Mouse (Mus musculus) 3T3-L1 (cell line): ENCODE data around the gene Tsen34.

ENCODE experiments used
- DNase-seq: peaks from one replicate; pipeline ENCODE4 v3.0.0-alpha.2; 2015; ENCODE audit warnings: low read depth, low spot score

Gene Tsen34

DNA sequence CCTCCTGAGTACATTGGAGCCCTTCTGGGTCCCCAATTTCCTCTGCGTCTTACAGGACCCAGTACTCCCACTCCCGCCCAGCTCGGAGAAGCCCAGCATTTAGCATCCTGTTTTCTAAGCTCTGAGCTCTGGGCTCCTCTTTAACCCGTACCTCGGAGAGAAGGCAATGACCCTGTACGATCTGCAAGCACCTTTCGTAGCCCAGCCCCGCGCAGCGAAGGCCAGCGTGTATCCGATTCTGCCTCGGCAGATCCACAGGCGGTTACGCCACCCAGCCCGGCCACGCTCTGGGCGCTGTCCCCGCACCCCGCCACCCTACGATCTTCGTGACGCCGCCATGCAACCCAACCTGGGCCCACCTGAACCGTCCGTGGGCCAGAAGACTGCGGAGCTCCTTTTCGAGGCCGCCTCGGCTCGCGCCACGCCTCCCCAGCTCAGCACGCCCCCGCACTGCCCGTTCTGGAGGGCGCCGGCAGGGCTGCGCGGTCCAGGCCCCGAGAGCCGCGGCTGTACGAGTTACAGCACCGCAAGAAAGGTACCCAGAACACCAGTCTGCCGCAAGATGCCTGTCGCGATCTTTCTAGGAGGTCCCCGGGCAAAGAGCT is at the start of gene Tsen34:
TSS of gene Tsen34 (plus strand) at position 482 of the 605 bp plus-strand sequence.
- DNase-seq = peak; percentile 32

GRCm38 (mm10) chr7:3643412-3643811 is 49.3 kb upstream of the Tsen34 start:
- no peak for DNase-seq

GRCm38 (mm10) chr7:3643843-3644242 is 48.8 kb upstream of the Tsen34 start:
- no peak for DNase-seq

- DNase-seq = no peak
Measured at GRCm38 (mm10) chr7:3644348-3644671, 48.4 kb upstream of the Tsen34 start.

DNA sequence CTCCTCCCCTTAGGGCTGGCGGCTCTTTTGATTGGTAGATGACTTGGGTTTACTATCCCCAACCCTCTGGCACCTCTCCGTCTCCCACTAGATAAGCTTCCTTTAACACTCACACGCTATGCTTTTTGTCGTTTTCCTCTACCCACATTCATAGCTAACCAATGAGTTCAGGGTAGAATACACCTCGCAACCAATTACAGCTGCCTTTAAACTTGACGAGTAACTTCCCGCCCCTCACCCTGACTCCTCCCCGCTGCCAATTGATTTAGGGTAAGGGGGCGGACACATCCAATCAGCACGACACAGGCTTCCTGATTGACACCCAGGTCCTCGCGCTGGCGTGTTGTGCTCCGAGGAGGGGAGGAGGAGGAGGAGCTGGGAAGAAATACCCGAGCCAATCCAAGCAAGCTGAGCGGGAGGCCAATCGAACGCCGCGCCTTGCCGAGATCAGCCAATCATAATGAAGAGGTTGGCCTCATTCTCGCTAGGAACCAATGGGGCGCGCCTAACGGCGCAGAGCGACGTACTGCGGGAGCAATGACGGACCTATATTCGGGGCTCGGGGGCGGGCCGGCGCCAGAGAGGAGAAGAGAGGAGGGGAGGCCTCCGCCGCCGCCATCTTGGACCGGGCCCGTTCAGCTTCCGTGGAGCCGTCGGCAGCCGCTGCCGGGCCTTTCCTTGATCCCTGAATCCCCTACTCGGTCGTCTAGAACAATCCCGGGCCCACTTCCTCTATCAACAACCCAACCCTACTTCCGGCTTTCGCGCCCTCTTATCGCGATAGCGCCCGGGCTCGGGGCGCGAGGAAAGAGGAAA is 47.8 kb upstream of the Tsen34 start, which contains the start of gene Cnot3:
TSS of gene Cnot3 (plus strand) at position 597 of the 816 bp plus-strand sequence.
- peak; percentile 99 for DNase-seq

GRCm38 (mm10) chr7:3645488-3646025 is 47.1 kb upstream of the Tsen34 start:
- DNase-seq = no peak

DNA sequence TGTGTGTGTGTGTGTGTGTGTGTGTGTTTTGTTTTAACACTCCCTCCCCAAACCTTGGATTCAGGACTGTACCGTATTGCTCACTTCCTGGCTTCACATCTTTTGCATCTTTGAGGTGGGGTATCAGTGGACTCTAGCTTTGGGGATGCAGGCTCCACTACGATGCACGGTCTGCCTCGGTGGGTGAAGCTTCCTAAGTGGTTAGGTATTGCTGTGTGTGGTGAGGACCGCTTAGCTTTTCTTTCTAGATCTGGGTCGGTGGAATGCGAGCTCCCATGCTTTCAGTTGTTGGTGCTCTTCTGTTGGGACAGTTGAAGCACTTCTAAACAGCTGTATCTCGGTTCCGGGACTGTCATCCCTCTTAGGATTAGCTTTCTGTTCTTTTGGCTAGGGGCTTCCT is 46.5 kb upstream of the Tsen34 start:
- DNase-seq = peak; percentile 20

- DNase-seq = no peak
Measured at GRCm38 (mm10) chr7:3646641-3647040, 46.0 kb upstream of the Tsen34 start.

DNA sequence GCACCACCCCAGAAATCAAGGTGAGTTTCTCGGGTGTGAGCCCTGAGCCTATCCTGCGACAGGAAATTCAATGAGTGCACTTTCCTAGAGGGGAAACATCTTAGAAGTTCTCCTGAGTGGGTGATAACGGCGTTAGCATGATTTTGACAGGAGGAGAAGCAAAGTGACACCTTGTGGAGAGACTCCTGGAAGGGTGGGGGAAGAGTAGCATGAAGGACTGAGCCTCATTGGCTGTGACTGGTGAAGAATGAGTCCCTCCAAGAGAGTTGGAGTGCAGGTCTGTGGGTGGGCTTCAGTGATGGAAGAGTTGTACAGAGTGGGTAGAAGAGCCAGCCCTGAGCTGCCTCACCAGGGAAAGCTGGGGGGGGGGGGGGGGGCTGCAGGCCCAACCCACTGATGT is 35.7 kb upstream of the Tsen34 start:
- no peak for DNase-seq

- DNase-seq = no peak
Measured at GRCm38 (mm10) chr7:3658578-3658977, 34.1 kb upstream of the Tsen34 start.

GRCm38 (mm10) chr7:3664524-3665214 is 28.0 kb upstream of the Tsen34 start:
- peak; percentile 38 for DNase-seq

DNA sequence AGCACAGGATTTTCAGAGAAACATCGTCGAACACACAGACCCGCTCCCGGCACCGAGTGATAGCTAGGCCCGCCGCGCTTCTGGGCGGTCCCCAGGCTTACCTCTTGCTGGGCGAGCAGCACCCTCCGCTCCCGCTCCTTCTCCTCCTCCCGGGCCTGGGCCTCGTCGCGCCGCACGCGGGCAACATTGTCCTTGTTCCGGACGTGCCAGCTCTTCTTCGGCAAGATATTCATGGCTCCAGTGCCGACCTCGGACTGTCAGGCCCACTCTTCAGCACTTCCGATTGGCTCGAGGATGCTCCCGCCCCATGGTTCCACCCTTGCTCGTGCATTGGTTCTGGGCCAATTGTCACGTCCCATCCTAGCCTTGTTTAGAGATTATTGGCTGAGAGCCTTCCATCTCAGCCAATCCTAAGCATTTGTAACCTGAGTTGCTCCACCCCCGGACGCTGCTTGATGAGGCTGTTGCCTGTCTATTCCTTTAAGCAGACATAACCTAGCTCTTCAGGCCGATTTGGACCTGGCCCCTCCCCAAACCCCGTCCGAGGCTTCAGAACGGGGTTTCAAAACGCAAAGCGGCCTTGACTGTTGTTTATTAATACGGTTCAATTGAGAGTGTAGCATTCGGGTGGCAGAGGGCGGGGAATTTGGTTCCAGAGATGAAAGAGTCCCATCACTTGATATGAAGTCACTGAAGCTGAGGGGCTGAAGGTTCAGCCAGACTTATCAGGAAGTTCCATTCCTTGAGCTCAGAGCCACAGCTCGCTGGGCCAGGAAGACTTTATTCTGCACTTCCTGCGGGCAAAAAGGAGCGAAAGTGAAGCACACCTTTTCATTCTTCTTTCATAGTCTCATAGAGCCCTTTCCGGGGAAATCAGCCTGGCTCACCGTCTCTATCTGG is 27.2 kb upstream of the Tsen34 start, which contains the start of gene Leng1:
TSS of gene Leng1 (minus strand) at position 626 of the 900 bp plus-strand sequence.
- DNase-seq = peak; percentile 99

DNA sequence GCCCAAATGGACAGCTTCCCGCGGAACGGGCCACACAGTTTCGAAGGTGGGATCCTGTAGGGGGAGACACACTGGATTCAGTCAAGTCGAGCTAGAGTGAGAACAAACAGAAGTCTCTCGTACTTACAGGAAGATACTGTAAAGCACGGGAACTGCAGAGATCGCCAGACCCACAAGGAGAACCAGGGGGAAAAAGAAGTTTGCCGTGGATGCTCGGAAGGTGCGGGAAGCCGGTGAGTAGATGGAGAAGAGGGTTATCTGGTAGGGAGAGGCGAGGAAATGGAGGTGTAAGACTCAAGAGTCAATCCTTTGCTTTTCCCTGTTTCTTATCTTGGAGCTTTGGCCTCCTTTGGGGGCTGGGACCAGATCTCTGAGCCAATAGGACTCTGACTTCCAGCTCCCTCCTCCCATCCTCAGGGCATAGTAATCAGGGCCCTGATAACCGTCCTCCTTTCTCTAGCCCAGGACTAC is 25.7 kb upstream of the Tsen34 start:
- peak; percentile 55 for DNase-seq

- DNase-seq = peak; percentile 83
Measured at GRCm38 (mm10) chr7:3674507-3675227, 18.0 kb upstream of the Tsen34 start.

- DNase-seq = no peak
Measured at GRCm38 (mm10) chr7:3675228-3675548, 17.5 kb upstream of the Tsen34 start.

GRCm38 (mm10) chr7:3676371-3676770 is 16.3 kb upstream of the Tsen34 start:
- no peak for DNase-seq

- no peak for DNase-seq
Measured at GRCm38 (mm10) chr7:3677342-3677741, 15.3 kb upstream of the Tsen34 start, which contains the start of gene Tmc4. Gene Tmc4, minus strand, starts transcription at chr7:3677553.

DNA sequence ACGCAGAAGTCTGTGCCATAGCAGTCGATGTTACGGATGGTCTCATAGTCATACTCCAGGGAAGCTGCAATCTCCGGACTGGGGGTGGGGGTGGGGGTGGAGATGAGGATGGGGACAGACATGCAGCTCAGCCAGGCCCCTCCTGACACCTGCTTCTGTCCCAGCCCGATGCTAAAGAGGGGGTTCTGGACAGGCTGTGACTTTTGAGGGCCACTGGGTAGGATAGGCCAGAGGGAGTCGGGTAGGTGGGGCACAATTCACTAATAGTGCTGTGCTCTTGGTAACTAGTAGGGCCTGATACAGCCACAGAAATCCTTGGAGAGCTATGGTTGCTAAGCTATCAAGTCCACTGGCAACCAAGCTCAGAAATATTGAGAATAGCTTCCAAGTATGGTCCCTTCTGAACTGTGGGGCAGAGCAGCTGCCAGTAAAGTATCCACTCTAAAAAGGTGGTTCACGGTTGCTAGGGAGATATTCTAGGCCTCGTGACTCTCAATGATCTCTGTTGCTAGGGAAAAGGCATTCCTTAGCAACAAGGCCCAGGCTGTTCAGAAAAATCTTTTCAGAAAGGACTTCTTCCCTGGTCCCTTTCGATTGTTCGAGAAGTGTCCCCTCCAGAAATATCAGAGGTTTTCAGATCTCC is 8.6 kb upstream of the Tsen34 start:
- no peak for DNase-seq

- no peak for DNase-seq
Measured at GRCm38 (mm10) chr7:3684698-3685097, 8.0 kb upstream of the Tsen34 start.
